ENCODE assay signal across 8 mouse cellular contexts in genomic region chr1:75559212-75559925, GRCm38 (mm10). TPM values are rescaled to one million over a fixed set of nuclear protein-coding genes. Genes with fewer than 3 reads are reported as not detected.
DNase-seq lines count a peak whose midpoint lies in the region; ATAC-seq and TF ChIP-seq lines count a peak whose summit lies in the region.

No protein-coding gene starts in this region.

- H3K27me3 ChIP-seq in hindbrain, embryonic 12.5 days: no peaks in the 10 kb centered on the region
- 0 out of 2 replicates have a peak, but pooled peaks cover 3% of the 10 kb centered on the region for H3K27me3 ChIP-seq in lung, postnatal 0 days (replicated peaks; ENCODE audit: insufficient read depth, low read length)

- ATAC-seq in hindbrain, embryonic 12.5 days (ENCODE audit: low FRiP score): peak; percentile 91
- peak; percentile 98 for ATAC-seq in lung, postnatal 0 days

- H3K4me1 ChIP-seq in hindbrain, embryonic 12.5 days: peaks cover 13% of the 10 kb centered on the region
- no peaks in the 10 kb centered on the region; the same call in 1 of the 2 replicates for H3K4me1 ChIP-seq in lung, postnatal 0 days (ENCODE audit: insufficient read depth, low read depth, low read length)

- H3K9ac ChIP-seq in hindbrain, embryonic 12.5 days: peak overlapping the region; percentile 27
- no peak overlapping the region for H3K9ac ChIP-seq in lung, postnatal 0 days (replicated peaks; ENCODE audit: low read depth)

- H3K27ac ChIP-seq in hindbrain, embryonic 12.5 days: no peak overlapping the region; the same call in 1 of the 2 replicates
- H3K27ac ChIP-seq in lung, postnatal 0 days (ENCODE audit: low read length): peak overlapping the region; percentile 54; the same call in 1 of the 2 replicates

- H3K9me3 ChIP-seq in hindbrain, embryonic 12.5 days (replicated peaks): 0 out of 2 replicates have a peak, but pooled peaks cover 4% of the 10 kb centered on the region
- H3K9me3 ChIP-seq in lung, postnatal 0 days (ENCODE audit: low read length): no peaks in the 10 kb centered on the region

- H3K36me3 ChIP-seq in hindbrain, embryonic 12.5 days: peaks cover 26% of the 10 kb centered on the region
- H3K36me3 ChIP-seq in lung, postnatal 0 days (ENCODE audit: insufficient read depth, low read length): no peaks in the 10 kb centered on the region; the same call in 1 of the 2 replicates

- TF ChIP-seq CTCF in lung, postnatal 0 days (IDR thresholded peaks at IDR 0.05): peak; percentile 100

- peak; percentile 88 for DNase-seq in Muller cell, postnatal 12 days (ENCODE audit: inconsistent ontology term)
- DNase-seq in cerebellum, postnatal 10 days: peak; percentile 96 to 98
- peak; percentile 92 to 95 for DNase-seq in frontal cortex, postnatal 14 days (ENCODE audit: low spot score in 2 of 2)
- DNase-seq in layer of hippocampus, postnatal 10 days (ENCODE audit: low spot score in 2 of 2): peak; percentile 97 to 98
- DNase-seq in lung, postnatal 0 days (ENCODE audit: low spot score): peak; percentile 97
- peak; percentile 93 for DNase-seq in ovary, postnatal 14 days (ENCODE audit: low spot score)
- DNase-seq in thymus, postnatal 10 days (ENCODE audit: low spot score in 2 of 2): peak; percentile 65 to 79

- WGBS in hindbrain, embryonic 12.5 days: 10% methylated on average over 17 of the region's 17 CpGs
- WGBS in lung, postnatal 0 days: 7% methylated on average over 17 of the region's 17 CpGs

- H3K4me3 ChIP-seq in hindbrain, embryonic 12.5 days: no peak overlapping the region
- no peak overlapping the region for H3K4me3 ChIP-seq in lung, postnatal 0 days (ENCODE audit: low read depth, low read length)

- no peak; the same call in 1 of the 2 replicates for TF ChIP-seq EP300 in lung, postnatal 0 days (IDR thresholded peaks at IDR 0.05)

- peak overlapping the region; percentile 30; the same call in 1 of the 2 replicates for H3K4me2 ChIP-seq in hindbrain, embryonic 12.5 days (replicated peaks)
- H3K4me2 ChIP-seq in lung, postnatal 0 days (replicated peaks; ENCODE audit: low read depth, low read length): peak overlapping the region; percentile 34; the same call in 1 of the 2 replicates

RNA-seq across cellular contexts. Expression of gene Slc4a3, which starts 13.3 kb away (rescaled TPM):
- 36.9 and 38.6 TPM in 2 replicates for polyA plus RNA-seq in hindbrain, embryonic 12.5 days (2016; fragmentation: Nextera tagmentation; extraction: Ambion mirVana)
- 100 to 1,000 TPM; 148 to 159 TPM for total RNA-seq in layer of hippocampus, postnatal 10 days (2021)
- 8.0 and 10.4 TPM in 2 replicates for polyA plus RNA-seq in lung, postnatal 0 days (2015; fragmentation: Nextera tagmentation; extraction: Ambion mirVana)

RNA-seq across cellular contexts. Expression of gene Stk11ip, which starts 38.0 kb away (rescaled TPM):
- 25.7 and 29.3 TPM in 2 replicates for polyA plus RNA-seq in hindbrain, embryonic 12.5 days (2016; fragmentation: Nextera tagmentation; extraction: Ambion mirVana)
- 10 to 100 TPM; 22.5 to 23.6 TPM for total RNA-seq in layer of hippocampus, postnatal 10 days (2021)
- polyA plus RNA-seq in lung, postnatal 0 days (2015; fragmentation: Nextera tagmentation; extraction: Ambion mirVana): 12.7 and 13.2 TPM in 2 replicates

RNA-seq across cellular contexts. Expression of gene Inha, which starts 52.5 kb away (rescaled TPM):
- polyA plus RNA-seq in hindbrain, embryonic 12.5 days (2016; fragmentation: Nextera tagmentation; extraction: Ambion mirVana): 8.6 and 9.2 TPM in 2 replicates
- total RNA-seq in layer of hippocampus, postnatal 10 days (2021): 10 to 100 TPM; 25.5 to 28.4 TPM
- polyA plus RNA-seq in lung, postnatal 0 days (2015; fragmentation: Nextera tagmentation; extraction: Ambion mirVana): 3.7 and 3.8 TPM in 2 replicates

RNA-seq across cellular contexts. Expression of gene Obsl1, which starts 53.1 kb away (rescaled TPM):
- 63.4 and 66.4 TPM in 2 replicates for polyA plus RNA-seq in hindbrain, embryonic 12.5 days (2016; fragmentation: Nextera tagmentation; extraction: Ambion mirVana)
- total RNA-seq in layer of hippocampus, postnatal 10 days (2021): 10 to 100 TPM; 30.7 to 38.2 TPM
- 25.8 and 33.9 TPM in 2 replicates for polyA plus RNA-seq in lung, postnatal 0 days (2015; fragmentation: Nextera tagmentation; extraction: Ambion mirVana)
